Mouse (Mus musculus): ENCODE measurements around the gene Nfe2l1. TPM values are rescaled to one million over a fixed set of nuclear protein-coding genes. Genes with fewer than 3 reads are reported as not detected.
A peak's percentile ranks its signal among the peaks of the same experiment; 100 is the strongest.
"Not testable (repeated sequence)": the region's sequence is repeated elsewhere in the genome, so short reads cannot be mapped to it uniquely, and the experiment has no call there.

Gene Nfe2l1
- 10 to 100 TPM; 17.8 to 21.4 (median 20.7) TPM for polyA plus RNA-seq (2017; shearing (Covaris generic))

GRCm38 (mm10) chr11:96829813-96830538, at the start of gene Nfe2l1:
Gene Nfe2l1 (minus strand): TSS chr11:96829968.
- ATAC-seq, result peak; percentile 98

- no peak for ATAC-seq
Measured at GRCm38 (mm10) chr11:96879359-96879758, 49.6 kb upstream of the Nfe2l1 start.

GRCm38 (mm10) chr11:96878715-96879114, 48.9 kb upstream of the Nfe2l1 start:
- ATAC-seq, result no peak

GRCm38 (mm10) chr11:96877071-96877470, 47.3 kb upstream of the Nfe2l1 start:
- ATAC-seq, result no peak

- no peak for ATAC-seq
Measured at GRCm38 (mm10) chr11:96876300-96877040, 46.7 kb upstream of the Nfe2l1 start.

- no peak for ATAC-seq
Measured at GRCm38 (mm10) chr11:96875745-96876144, 46.0 kb upstream of the Nfe2l1 start.

GRCm38 (mm10) chr11:96875270-96875669, 45.5 kb upstream of the Nfe2l1 start:
- ATAC-seq, result no peak

- no peak for ATAC-seq
Measured at GRCm38 (mm10) chr11:96873601-96874140, 43.9 kb upstream of the Nfe2l1 start.

GRCm38 (mm10) chr11:96872441-96873379, 42.9 kb upstream of the Nfe2l1 start:
- ATAC-seq, result no peak

- no peak for ATAC-seq
Measured at GRCm38 (mm10) chr11:96867149-96867548, 37.4 kb upstream of the Nfe2l1 start.

GRCm38 (mm10) chr11:96863206-96863995, 33.6 kb upstream of the Nfe2l1 start:
- no peak for ATAC-seq

- ATAC-seq, result no peak
Measured at GRCm38 (mm10) chr11:96862534-96862933, 32.8 kb upstream of the Nfe2l1 start.

GRCm38 (mm10) chr11:96861878-96862289, 32.1 kb upstream of the Nfe2l1 start:
- ATAC-seq, result peak; percentile 96

GRCm38 (mm10) chr11:96861446-96861845, 31.7 kb upstream of the Nfe2l1 start:
- ATAC-seq, result no peak

- no peak for ATAC-seq
Measured at GRCm38 (mm10) chr11:96860564-96860963, 30.8 kb upstream of the Nfe2l1 start.

GRCm38 (mm10) chr11:96859635-96860034, 29.9 kb upstream of the Nfe2l1 start:
- peak; percentile 34 for ATAC-seq

- no peak for ATAC-seq
Measured at GRCm38 (mm10) chr11:96857446-96857845, 27.7 kb upstream of the Nfe2l1 start.

GRCm38 (mm10) chr11:96849681-96850467, 20.1 kb upstream of the Nfe2l1 start, which contains the start of gene Copz2:
Gene Copz2 (plus strand): TSS chr11:96849870.
- no peak for ATAC-seq

GRCm38 (mm10) chr11:96849145-96849544, 19.4 kb upstream of the Nfe2l1 start:
- not testable (repeated sequence) for ATAC-seq

- ATAC-seq, result no peak
Measured at GRCm38 (mm10) chr11:96848694-96849093, 18.9 kb upstream of the Nfe2l1 start.

GRCm38 (mm10) chr11:96847240-96847639, 17.5 kb upstream of the Nfe2l1 start:
- ATAC-seq, result no peak

Data from inflammation-experienced regulatory T-cells, adult 6 months (primary cell).